Mouse (Mus musculus): ENCODE results near the gene Gm49322. TPM values are rescaled to one million over a fixed set of nuclear protein-coding genes. Genes with fewer than 3 reads are reported as not detected.

Gene Gm49322
- polyA plus RNA-seq, 1 experiment from 2014 or later = 4.5 TPM

DNA sequence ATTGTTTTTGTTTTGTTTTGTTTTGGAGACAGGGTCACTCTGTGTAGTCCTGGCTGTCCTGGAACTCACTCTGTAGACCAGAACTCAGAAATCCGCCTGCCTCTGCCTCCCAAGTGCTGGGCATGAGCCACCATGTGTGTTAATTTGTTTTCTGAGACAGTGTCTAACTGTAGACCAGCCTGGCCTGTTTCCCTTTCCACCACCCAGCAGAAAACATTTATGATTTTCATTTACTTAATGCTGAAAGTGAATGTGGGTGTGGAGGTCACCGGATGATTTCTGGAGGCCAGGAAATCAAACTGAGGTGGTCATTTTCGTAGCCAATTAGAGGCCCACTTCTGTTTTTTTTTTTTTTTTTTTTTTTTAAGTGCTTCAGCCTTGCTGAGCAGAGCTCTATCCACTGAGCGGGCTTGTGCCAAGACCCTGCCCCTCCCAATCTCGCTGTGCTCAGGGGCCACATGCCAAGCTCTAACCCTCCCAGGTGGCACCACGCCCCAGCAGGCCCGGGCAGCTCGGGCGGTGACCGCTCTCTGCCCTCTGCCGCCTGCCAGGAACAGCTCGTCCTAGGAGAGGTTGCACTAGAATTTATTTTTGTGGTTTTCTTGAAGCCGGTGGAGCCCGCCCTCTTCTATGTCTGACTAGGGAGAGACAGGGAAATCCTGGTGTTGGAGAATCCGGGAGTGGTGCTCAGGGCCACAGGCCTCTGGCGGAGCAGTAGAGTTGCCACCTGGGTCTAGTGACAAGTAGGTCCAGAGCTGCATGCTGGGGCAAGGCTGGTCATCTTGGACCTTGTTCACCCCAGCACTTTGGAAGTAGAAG, 58.6 kb downstream of the Gm49322 start:
- Histone ChIP-seq H3K4me2 (replicated peaks) (no peak overlapping the region), H3K36me3 (peaks cover 35% of the 10 kb centered on the region), H3K4me3 (no peak overlapping the region), H3K4me1 (peaks cover 5% of the 10 kb centered on the region), H3K9ac (replicated peaks) (no peak overlapping the region), H3K9me3 (no peaks in the 10 kb centered on the region), H3K27me3 (no peaks in the 10 kb centered on the region), H3K27ac (replicated peaks) (peak overlapping the region; percentile 42; the same call in 1 of the 2 replicates)
- 45% methylated on average over 16 of the region's 16 CpGs for WGBS
- 0 out of 2 replicates have a peak, but pooled peaks have one; percentile 10 for ATAC-seq (replicated peaks)

DNA sequence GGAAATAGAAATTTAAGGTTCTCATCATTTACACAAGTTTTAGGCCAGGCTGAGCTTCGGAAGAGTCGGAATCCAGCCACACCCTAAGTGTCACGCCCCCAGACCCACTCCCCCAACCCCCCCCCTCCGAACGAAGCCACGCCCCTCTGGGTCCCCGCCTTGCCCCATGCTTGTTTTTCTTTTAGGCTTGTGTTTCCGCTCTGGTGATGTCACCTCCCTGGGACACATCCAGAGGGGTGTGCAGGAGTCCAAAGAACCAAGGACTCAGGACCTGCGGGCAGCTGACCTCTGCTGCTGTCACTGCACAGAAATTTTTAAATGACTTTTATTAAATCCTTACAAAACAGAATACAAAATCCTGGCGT, 59.2 kb downstream of the Gm49322 start:
- no peak for ATAC-seq (replicated peaks)
- WGBS = 16% methylated on average over 10 of the region's 10 CpGs
- Histone ChIP-seq H3K9ac (replicated peaks) (no peak overlapping the region), H3K4me3 (no peak overlapping the region), H3K9me3 (no peaks in the 10 kb centered on the region), H3K36me3 (peaks cover 40% of the 10 kb centered on the region), H3K27ac (replicated peaks) (no peak overlapping the region), H3K4me1 (peaks cover 5% of the 10 kb centered on the region; the same call in 1 of the 2 replicates), H3K4me2 (replicated peaks) (no peak overlapping the region), H3K27me3 (no peaks in the 10 kb centered on the region)

Small RNA genes lying within 50 kb of the gene (microRNA-seq; reads per million reads assigned to microRNA genes)
- gene Mir6912 = not detected

Other genes with a start within 250 kb of the Gm49322 start
- 2.2 and 2.7 TPM in 2 replicates for gene Plk5, start 249.6 kb upstream of the Gm49322 start, polyA plus RNA-seq (2015; fragmentation: Nextera tagmentation; extraction: Ambion mirVana)
- gene Mex3d, start 218.4 kb upstream of the Gm49322 start, polyA plus RNA-seq (2015; fragmentation: Nextera tagmentation; extraction: Ambion mirVana) = 22.0 and 22.7 TPM in 2 replicates
- 281 and 295 TPM in 2 replicates for gene Mbd3, start 206.5 kb upstream of the Gm49322 start, polyA plus RNA-seq (2015; fragmentation: Nextera tagmentation; extraction: Ambion mirVana)
- 551 and 574 TPM in 2 replicates for gene Uqcr11, start 199.2 kb upstream of the Gm49322 start, polyA plus RNA-seq (2015; fragmentation: Nextera tagmentation; extraction: Ambion mirVana)
- gene Tcf3, start 172.4 kb upstream of the Gm49322 start, polyA plus RNA-seq (2015; fragmentation: Nextera tagmentation; extraction: Ambion mirVana) = 85.2 and 89.6 TPM in 2 replicates
- 0.23 and 0.61 TPM in 2 replicates for gene Onecut3, start 111.2 kb upstream of the Gm49322 start, polyA plus RNA-seq (2015; fragmentation: Nextera tagmentation; extraction: Ambion mirVana)
- 0.23 and 0.33 TPM in 2 replicates for gene Atp8b3, start 66.9 kb upstream of the Gm49322 start, polyA plus RNA-seq (2015; fragmentation: Nextera tagmentation; extraction: Ambion mirVana)
- 31.3 and 32.9 TPM in 2 replicates for gene Rexo1, start 44.5 kb upstream of the Gm49322 start, polyA plus RNA-seq (2015; fragmentation: Nextera tagmentation; extraction: Ambion mirVana)
- 8.0 and 8.5 TPM in 2 replicates for gene Klf16, start 28.7 kb upstream of the Gm49322 start, polyA plus RNA-seq (2015; fragmentation: Nextera tagmentation; extraction: Ambion mirVana)
- 118 and 120 TPM in 2 replicates for gene Abhd17a, start 15.7 kb upstream of the Gm49322 start, polyA plus RNA-seq (2015; fragmentation: Nextera tagmentation; extraction: Ambion mirVana)
- 66.8 and 68.2 TPM in 2 replicates for gene Scamp4, start 3.1 kb upstream of the Gm49322 start, polyA plus RNA-seq (2015; fragmentation: Nextera tagmentation; extraction: Ambion mirVana)
- 4.5 and 6.4 TPM in 2 replicates for gene Adat3, start 3.1 kb upstream of the Gm49322 start, polyA plus RNA-seq (2015; fragmentation: Nextera tagmentation; extraction: Ambion mirVana)
- 117 and 126 TPM in 2 replicates for gene Csnk1g2, start 16.8 kb downstream of the Gm49322 start, polyA plus RNA-seq (2015; fragmentation: Nextera tagmentation; extraction: Ambion mirVana)
- 83.4 and 87.5 TPM in 2 replicates for gene Btbd2, start 51.0 kb downstream of the Gm49322 start, polyA plus RNA-seq (2015; fragmentation: Nextera tagmentation; extraction: Ambion mirVana)
- 60.9 and 64.8 TPM in 2 replicates for gene Mknk2, start 72.1 kb downstream of the Gm49322 start, polyA plus RNA-seq (2015; fragmentation: Nextera tagmentation; extraction: Ambion mirVana)
- gene Mob3a, start 96.0 kb downstream of the Gm49322 start, polyA plus RNA-seq (2015; fragmentation: Nextera tagmentation; extraction: Ambion mirVana) = 52.6 and 55.1 TPM in 2 replicates
- 33.4 and 35.2 TPM in 2 replicates for gene Izumo4, start 96.2 kb downstream of the Gm49322 start, polyA plus RNA-seq (2015; fragmentation: Nextera tagmentation; extraction: Ambion mirVana)
- 98.9 and 103 TPM in 2 replicates for gene Ap3d1, start 136.2 kb downstream of the Gm49322 start, polyA plus RNA-seq (2015; fragmentation: Nextera tagmentation; extraction: Ambion mirVana)
- 22.0 and 23.1 TPM in 2 replicates for gene Dot1l, start 149.2 kb downstream of the Gm49322 start, polyA plus RNA-seq (2015; fragmentation: Nextera tagmentation; extraction: Ambion mirVana)
- 60.2 and 62.6 TPM in 2 replicates for gene Sf3a2, start 192.2 kb downstream of the Gm49322 start, polyA plus RNA-seq (2015; fragmentation: Nextera tagmentation; extraction: Ambion mirVana)
- gene Plekhj1, start 192.6 kb downstream of the Gm49322 start, polyA plus RNA-seq (2015; fragmentation: Nextera tagmentation; extraction: Ambion mirVana) = 140 and 154 TPM in 2 replicates
- 0.10 TPM in 2 replicates for gene Amh, start 199.2 kb downstream of the Gm49322 start, polyA plus RNA-seq (2015; fragmentation: Nextera tagmentation; extraction: Ambion mirVana)
- 0.31 TPM in 1 of 2 replicates, not detected in the other for gene Jsrp1, start 207.5 kb downstream of the Gm49322 start, polyA plus RNA-seq (2015; fragmentation: Nextera tagmentation; extraction: Ambion mirVana)
- gene Oaz1, start 220.6 kb downstream of the Gm49322 start, polyA plus RNA-seq (2015; fragmentation: Nextera tagmentation; extraction: Ambion mirVana) = 1,419 and 1,463 TPM in 2 replicates
- gene Lingo3, start 238.0 kb downstream of the Gm49322 start, polyA plus RNA-seq (2015; fragmentation: Nextera tagmentation; extraction: Ambion mirVana) = 4.4 and 5.5 TPM in 2 replicates
- gene Lsm7, start 249.2 kb downstream of the Gm49322 start, polyA plus RNA-seq (2015; fragmentation: Nextera tagmentation; extraction: Ambion mirVana) = 268 and 279 TPM in 2 replicates
- gene Sppl2b, start 249.3 kb downstream of the Gm49322 start, polyA plus RNA-seq (2015; fragmentation: Nextera tagmentation; extraction: Ambion mirVana) = 58.7 and 61.0 TPM in 2 replicates

Measured in forebrain, embryonic 15.5 days (tissue).